In genomic region chr2:9882926-9883802, GRCm38 (mm10) we compare ENCODE assay signal across 9 mouse cellular contexts. TPM values are rescaled to one million over a fixed set of nuclear protein-coding genes. Genes with fewer than 3 reads are reported as not detected.
DNase-seq lines count a peak whose midpoint lies in the region; ATAC-seq and TF ChIP-seq lines count a peak whose summit lies in the region.
"Had no signal": no experiment of that assay in that cellular context is flagged by ENCODE, and none has a peak within 500 bp of the region (broad histone marks: within the 10 kb centered on the region; RNA-seq: fewer than 3 reads in every experiment).

No protein-coding gene starts in this region.

- peak overlapping the region; percentile 99 for H3K4me2 ChIP-seq in heart, embryonic 15.5 days
- peak overlapping the region; percentile 47 for H3K4me2 ChIP-seq in liver, embryonic 12.5 days
- H3K4me2 ChIP-seq in stomach, embryonic 16.5 days (ENCODE audit: low read depth, low read length) = peak overlapping the region; percentile 49

- TF ChIP-seq CTCF in gastrocnemius, adult 2 months (IDR thresholded peaks at IDR 0.05) = no peak

- ATAC-seq in heart, embryonic 15.5 days (replicated peaks; ENCODE audit: insufficient number of reproducible peaks, insufficient read depth, low FRiP score, low read depth) = no peak
- ATAC-seq in liver, embryonic 12.5 days = no peak
- ATAC-seq in stomach, embryonic 16.5 days (ENCODE audit: insufficient read depth, low FRiP score) = no peak

- no peaks in the 10 kb centered on the region for H3K9me3 ChIP-seq in heart, embryonic 15.5 days (replicated peaks)
- H3K9me3 ChIP-seq in liver, embryonic 12.5 days (replicated peaks) = no peaks in the 10 kb centered on the region
- no peaks in the 10 kb centered on the region for H3K9me3 ChIP-seq in stomach, embryonic 16.5 days (replicated peaks; ENCODE audit: control insufficient read depth, low read length)

- H3K27me3 ChIP-seq in heart, embryonic 15.5 days = peaks cover 84% of the 10 kb centered on the region
- peaks cover 100% of the 10 kb centered on the region for H3K27me3 ChIP-seq in liver, embryonic 12.5 days (replicated peaks)
- peaks cover 79% of the 10 kb centered on the region for H3K27me3 ChIP-seq in stomach, embryonic 16.5 days (ENCODE audit: control insufficient read depth, insufficient read depth, low read length)

- H3K4me1 ChIP-seq in heart, embryonic 15.5 days (replicated peaks) = peaks cover 57% of the 10 kb centered on the region
- H3K4me1 ChIP-seq in liver, embryonic 12.5 days = peaks cover 23% of the 10 kb centered on the region; the same call in 1 of the 2 replicates
- H3K4me1 ChIP-seq in stomach, embryonic 16.5 days (ENCODE audit: control insufficient read depth, insufficient read depth, low read length) = peaks cover 10% of the 10 kb centered on the region

- DNase-seq in gastrocnemius, adult 2 months = no peak
- no peak for DNase-seq in gastrocnemius, postnatal 4 days (ENCODE audit: low spot score in 2 of 2)
- DNase-seq in R1 (ENCODE audit: low read depth, low spot score) = peak; percentile 49
- no peak for DNase-seq in c-Kit-positive CD71-positive TER-119-positive erythroid progenitor cells, embryonic 14.5 days (ENCODE audit: low spot score)
- no peak for DNase-seq in left cerebral cortex, adult 11 months (ENCODE audit: low spot score)

- H3K36me3 ChIP-seq in heart, embryonic 15.5 days = no peaks in the 10 kb centered on the region
- no peaks in the 10 kb centered on the region for H3K36me3 ChIP-seq in liver, embryonic 12.5 days
- no peaks in the 10 kb centered on the region for H3K36me3 ChIP-seq in stomach, embryonic 16.5 days (ENCODE audit: control insufficient read depth, insufficient read depth, low read length)

- H3K27ac ChIP-seq in gastrocnemius, adult 2 months = no peak overlapping the region
- no peak overlapping the region for H3K27ac ChIP-seq in heart, embryonic 15.5 days
- H3K27ac ChIP-seq in liver, embryonic 12.5 days = no peak overlapping the region
- no peak overlapping the region for H3K27ac ChIP-seq in stomach, embryonic 16.5 days (ENCODE audit: low read length)

- no peak overlapping the region for H3K9ac ChIP-seq in heart, embryonic 15.5 days
- H3K9ac ChIP-seq in liver, embryonic 12.5 days = no peak overlapping the region
- H3K9ac ChIP-seq in stomach, embryonic 16.5 days (ENCODE audit: low read length) = no peak overlapping the region

- WGBS in heart, embryonic 15.5 days = 1% methylated on average over 43 of the region's 43 CpGs
- WGBS in liver, embryonic 12.5 days (ENCODE audit: insufficient replicate concordance) = under 1% methylated on average over 43 of the region's 43 CpGs
- WGBS in stomach, embryonic 16.5 days = 1% methylated on average over 43 of the region's 43 CpGs

- H3K4me3 ChIP-seq in gastrocnemius, adult 2 months = peak overlapping the region; percentile 66
- peak overlapping the region; percentile 43 for H3K4me3 ChIP-seq in heart, embryonic 15.5 days
- peak overlapping the region; percentile 37 for H3K4me3 ChIP-seq in liver, embryonic 12.5 days
- peak overlapping the region; percentile 31 for H3K4me3 ChIP-seq in stomach, embryonic 16.5 days (replicated peaks; ENCODE audit: low read length)

- intact Hi-C loops in gastrocnemius, adult 2 months (cut with DNase I) = loop anchor here (10.0 kb wide), 1 partner anchor 132 kb away; no protein-coding TSS in a partner anchor

RNA-seq across cellular contexts. Expression of gene 4930412O13Rik, which starts 2.1 kb away (rescaled TPM):
- not detected for total RNA-seq in gastrocnemius, adult 2 months (2021)
- not detected for total RNA-seq in gastrocnemius, postnatal 4 days (2021)
- 0.10 TPM in 1 of 2 replicates, not detected in the other for polyA plus RNA-seq in heart, embryonic 15.5 days (2015; fragmentation: Nextera tagmentation; extraction: Ambion mirVana)
- not detected in 2 replicates for polyA plus RNA-seq in liver, embryonic 12.5 days (2016; fragmentation: Nextera tagmentation; extraction: Ambion mirVana)
- not detected in 2 replicates for polyA plus RNA-seq in stomach, embryonic 16.5 days (2015; fragmentation: Nextera tagmentation; extraction: Ambion mirVana)
- total RNA-seq: G1E had no signal
- polyA plus RNA-seq: G1E had no signal

RNA-seq across cellular contexts. Expression of gene 9230102O04Rik, which starts 6.2 kb away (rescaled TPM):
- not detected for total RNA-seq in gastrocnemius, adult 2 months (2021)
- total RNA-seq in gastrocnemius, postnatal 4 days (2021) = not detected
- not detected in 2 replicates for polyA plus RNA-seq in heart, embryonic 15.5 days (2015; fragmentation: Nextera tagmentation; extraction: Ambion mirVana)
- polyA plus RNA-seq in liver, embryonic 12.5 days (2016; fragmentation: Nextera tagmentation; extraction: Ambion mirVana) = 0.37 TPM in 1 of 2 replicates, not detected in the other
- not detected in 2 replicates for polyA plus RNA-seq in stomach, embryonic 16.5 days (2015; fragmentation: Nextera tagmentation; extraction: Ambion mirVana)

RNA-seq across cellular contexts. Expression of gene Gata3, which starts 6.7 kb away (rescaled TPM):
- under 1 TPM; 0.08 to 0.82 TPM for total RNA-seq in gastrocnemius, adult 2 months (2021)
- total RNA-seq in gastrocnemius, postnatal 4 days (2021) = 1 to 10 TPM in 1 of 2 experiments, under 1 TPM in 1; 0.65 to 1.9 TPM
- 2.7 and 9.4 TPM in 2 replicates for polyA plus RNA-seq in heart, embryonic 15.5 days (2015; fragmentation: Nextera tagmentation; extraction: Ambion mirVana)
- 2.0 and 2.1 TPM in 2 replicates for polyA plus RNA-seq in liver, embryonic 12.5 days (2016; fragmentation: Nextera tagmentation; extraction: Ambion mirVana)
- 3.2 and 3.6 TPM in 2 replicates for polyA plus RNA-seq in stomach, embryonic 16.5 days (2015; fragmentation: Nextera tagmentation; extraction: Ambion mirVana)

Comparison
In these comparisons a context has a peak if more than half of its experiments do, and no peak if none do; other contexts are left out.
1. H3K4me2 ChIP-seq: peak in every context shown above with its lines; median percentile 99 in heart, embryonic 15.5 days; 49 in stomach, embryonic 16.5 days; 47 in liver, embryonic 12.5 days.